Mouse (Mus musculus): ENCODE data around the gene Lpo.

Lpo gene

GRCm38 (mm10) chr11:87758957-87759608, 69.0 kb downstream of the Lpo start:
- DNase-seq (ENCODE audit: low spot score) = no peak

- DNase-seq (ENCODE audit: low spot score) = no peak
Measured at GRCm38 (mm10) chr11:87758161-87758911, 69.8 kb downstream of the Lpo start.

DNA sequence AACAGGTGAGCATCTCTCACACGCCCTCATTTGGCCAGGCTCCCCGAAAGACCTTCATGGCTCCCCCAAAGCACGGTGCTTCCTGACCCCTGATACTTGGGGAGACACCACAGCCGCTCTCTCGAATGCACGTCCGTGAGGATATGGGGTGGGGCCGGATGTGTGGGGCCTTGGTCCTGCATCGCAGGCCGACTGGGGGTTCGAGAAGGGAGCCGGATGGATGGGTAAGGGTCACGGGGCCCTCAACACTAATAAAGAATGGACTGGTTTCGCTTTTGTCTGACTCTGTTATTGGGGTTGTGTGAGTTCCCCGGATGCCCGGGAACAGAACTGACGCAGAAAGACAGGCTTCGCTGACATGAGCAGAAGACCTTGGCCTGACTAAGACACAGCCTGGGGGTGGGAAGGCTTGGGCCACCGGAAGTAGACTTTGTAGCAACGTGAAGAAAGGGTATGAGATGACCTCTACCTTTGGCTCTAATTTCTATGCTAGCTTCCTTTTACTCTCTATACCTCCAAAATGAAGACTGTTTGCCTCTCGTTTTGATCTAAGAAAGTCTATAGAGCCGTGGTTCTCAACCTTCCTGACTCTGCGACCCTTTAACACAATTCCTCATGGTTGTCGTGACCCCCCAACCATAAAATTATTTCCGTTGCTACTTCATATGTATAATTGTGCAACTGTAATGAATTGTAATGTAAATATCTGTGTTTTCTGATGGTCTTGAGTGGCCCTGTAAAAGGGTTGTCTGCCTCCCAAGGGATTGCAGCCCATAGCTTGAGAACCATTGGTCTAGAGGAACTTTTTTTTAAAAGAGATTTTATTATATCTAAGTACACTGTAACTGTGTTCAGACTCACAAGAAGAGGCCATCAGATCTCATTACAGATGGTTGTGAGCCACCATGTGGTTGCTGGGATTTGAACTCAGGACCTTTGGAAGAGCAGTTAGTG, 70.8 kb downstream of the Lpo start:
- no peak for DNase-seq (ENCODE audit: low spot score)
